Mouse (Mus musculus): ENCODE results near the gene Rab1b.

DNA sequence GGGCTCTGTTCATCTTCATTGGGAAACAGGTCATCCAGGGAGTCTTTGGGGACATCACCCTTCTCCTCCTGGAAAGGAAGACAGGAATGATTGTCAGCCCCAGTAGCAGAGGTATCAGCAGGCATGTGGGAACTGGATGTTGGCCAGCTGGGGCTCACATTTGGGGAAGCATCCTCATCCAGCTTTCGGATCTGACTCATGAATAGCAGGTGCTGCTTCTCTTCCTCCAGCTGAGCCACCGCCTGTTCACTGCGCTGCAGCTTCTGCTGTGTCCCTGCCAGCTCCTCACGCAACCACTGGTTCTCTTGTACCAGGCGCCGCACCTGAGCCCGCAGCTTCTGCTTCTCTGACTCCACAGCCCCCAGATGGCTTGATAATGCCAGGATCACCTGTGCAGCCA lies 6.9 kb upstream of the Rab1b start:
- no peak for TF ChIP-seq CTCF (IDR thresholded peaks at IDR 0.05; ENCODE audit: control insufficient read depth, insufficient read depth, insufficient read length)
- TF ChIP-seq MYOG (IDR thresholded peaks at IDR 0.05; ENCODE audit: control insufficient read depth, extremely low read depth, insufficient read length): no peak
- no peak for TF ChIP-seq USF1 (IDR thresholded peaks at IDR 0.05; ENCODE audit: low read depth)
- no peak for TF ChIP-seq MYOD1 (IDR thresholded peaks at IDR 0.05; ENCODE audit: control insufficient read depth, insufficient read length, low read depth)
- no peak for TF ChIP-seq MAX (IDR thresholded peaks at IDR 0.05)
